8 mouse cellular contexts compared by ENCODE assay signal in genomic region chr7:49120935-49121691, GRCm38 (mm10).
A peak's percentile ranks its signal among the peaks of the same experiment; 100 is the strongest.
DNase-seq lines count a peak whose midpoint lies in the region; ATAC-seq and TF ChIP-seq lines count a peak whose summit lies in the region.

No protein-coding gene starts in this region.

- H3K9me3 ChIP-seq in forebrain, embryonic 13.5 days (replicated peaks): no peaks in the 10 kb centered on the region
- no peaks in the 10 kb centered on the region for H3K9me3 ChIP-seq in heart, postnatal 0 days (replicated peaks; ENCODE audit: control insufficient read depth, low read length)
- H3K9me3 ChIP-seq in liver, embryonic 15.5 days (replicated peaks): no peaks in the 10 kb centered on the region
- no peaks in the 10 kb centered on the region for H3K9me3 ChIP-seq in neural tube, embryonic 15.5 days (replicated peaks)

- no peak overlapping the region for H3K4me3 ChIP-seq in forebrain, embryonic 13.5 days
- H3K4me3 ChIP-seq in heart, postnatal 0 days (ENCODE audit: low read depth, low read length): no peak overlapping the region
- no peak overlapping the region for H3K4me3 ChIP-seq in liver, embryonic 15.5 days (replicated peaks)
- H3K4me3 ChIP-seq in neural tube, embryonic 15.5 days (replicated peaks): no peak overlapping the region

- ATAC-seq in CD4-positive, CD25-positive, alpha-beta regulatory T cell, adult 4 months: peak; percentile 65
- peak; percentile 86 for ATAC-seq in forebrain, embryonic 13.5 days
- ATAC-seq in heart, postnatal 0 days (ENCODE audit: insufficient read depth, low read depth): peak; percentile 72
- ATAC-seq in liver, embryonic 15.5 days (ENCODE audit: insufficient read depth): peak; percentile 51; the same call in 1 of the 2 replicates
- ATAC-seq in neural tube, embryonic 15.5 days (ENCODE audit: low FRiP score): peak; percentile 80

- TF ChIP-seq EP300 in heart, postnatal 0 days (IDR thresholded peaks at IDR 0.05; ENCODE audit: low read depth): no peak

- peaks cover 54% of the 10 kb centered on the region for H3K27me3 ChIP-seq in forebrain, embryonic 13.5 days
- peaks cover 12% of the 10 kb centered on the region; the same call in 1 of the 2 replicates for H3K27me3 ChIP-seq in heart, postnatal 0 days (ENCODE audit: control insufficient read depth, insufficient read depth, low read length)
- H3K27me3 ChIP-seq in liver, embryonic 15.5 days: peaks cover 73% of the 10 kb centered on the region
- H3K27me3 ChIP-seq in neural tube, embryonic 15.5 days (replicated peaks): no peaks in the 10 kb centered on the region

- no peak overlapping the region for H3K27ac ChIP-seq in forebrain, embryonic 13.5 days
- H3K27ac ChIP-seq in heart, postnatal 0 days (ENCODE audit: low read depth): no peak overlapping the region
- no peak overlapping the region for H3K27ac ChIP-seq in liver, embryonic 15.5 days (replicated peaks)
- H3K27ac ChIP-seq in neural tube, embryonic 15.5 days (replicated peaks): peak overlapping the region; percentile 82

- H3K4me2 ChIP-seq in forebrain, embryonic 13.5 days: peak overlapping the region; percentile 62
- no peak overlapping the region for H3K4me2 ChIP-seq in heart, postnatal 0 days (ENCODE audit: low read depth, low read length)
- no peak overlapping the region for H3K4me2 ChIP-seq in liver, embryonic 15.5 days
- peak overlapping the region; percentile 62 for H3K4me2 ChIP-seq in neural tube, embryonic 15.5 days

- peaks cover 20% of the 10 kb centered on the region for H3K4me1 ChIP-seq in forebrain, embryonic 13.5 days
- H3K4me1 ChIP-seq in heart, postnatal 0 days (ENCODE audit: control insufficient read depth, insufficient read depth): peaks cover 13% of the 10 kb centered on the region; the same call in 1 of the 2 replicates
- H3K4me1 ChIP-seq in liver, embryonic 15.5 days (replicated peaks): peaks cover 5% of the 10 kb centered on the region; the same call in 1 of the 2 replicates
- peaks cover 30% of the 10 kb centered on the region for H3K4me1 ChIP-seq in neural tube, embryonic 15.5 days

- no peaks in the 10 kb centered on the region for H3K36me3 ChIP-seq in forebrain, embryonic 13.5 days (ENCODE audit: poor library complexity, severe bottlenecking)
- H3K36me3 ChIP-seq in heart, postnatal 0 days (replicated peaks; ENCODE audit: control insufficient read depth, insufficient read depth, low read length): no peaks in the 10 kb centered on the region
- H3K36me3 ChIP-seq in liver, embryonic 15.5 days (replicated peaks): no peaks in the 10 kb centered on the region
- no peaks in the 10 kb centered on the region for H3K36me3 ChIP-seq in neural tube, embryonic 15.5 days

- 0 out of 2 replicates have a peak overlapping the region, but pooled peaks have one; percentile 64 for H3K9ac ChIP-seq in forebrain, embryonic 13.5 days
- no peak overlapping the region for H3K9ac ChIP-seq in heart, postnatal 0 days (replicated peaks; ENCODE audit: low read depth, low read length)
- H3K9ac ChIP-seq in liver, embryonic 15.5 days: no peak overlapping the region
- 0 out of 2 replicates have a peak overlapping the region, but pooled peaks have one; percentile 11 for H3K9ac ChIP-seq in neural tube, embryonic 15.5 days (replicated peaks)

- 36% methylated on average over 20 of the region's 20 CpGs for WGBS in forebrain, embryonic 13.5 days
- WGBS in heart, postnatal 0 days: 34% methylated on average over 20 of the region's 20 CpGs
- 32% methylated on average over 20 of the region's 20 CpGs for WGBS in liver, embryonic 15.5 days (ENCODE audit: insufficient replicate concordance)
- WGBS in neural tube, embryonic 15.5 days: 35% methylated on average over 20 of the region's 20 CpGs

- TF ChIP-seq CTCF in heart, postnatal 0 days (IDR thresholded peaks at IDR 0.05; ENCODE audit: low read depth): peak; percentile 82

- DNase-seq in c-Kit-positive CD71-positive TER-119-positive erythroid progenitor cells, embryonic 14.5 days (ENCODE audit: low spot score): peak; percentile 64
- DNase-seq in heart, postnatal 0 days (ENCODE audit: low spot score): peak; percentile 63
- peak; percentile 83 to 94 for DNase-seq in kidney, postnatal 36 days
- DNase-seq in testis, postnatal 10 days (ENCODE audit: low spot score): peak; percentile 94

Comparison
In these comparisons a context has a peak if more than half of its experiments do, and no peak if none do; other contexts are left out.
1. H3K4me2 ChIP-seq: peak in forebrain, embryonic 13.5 days (single experiment) and neural tube, embryonic 15.5 days (single experiment); none in heart, postnatal 0 days (single experiment) and liver, embryonic 15.5 days (single experiment).
2. H3K9ac ChIP-seq: peak in forebrain, embryonic 13.5 days (single experiment) and neural tube, embryonic 15.5 days (single experiment); none in heart, postnatal 0 days (single experiment) and liver, embryonic 15.5 days (single experiment).
3. Peak in every context shown above with its lines, with median percentiles within 50 percentile points of each other: ATAC-seq and DNase-seq.